Mouse (Mus musculus): ENCODE measurements around the gene Gm20867. TPM values are rescaled to one million over a fixed set of nuclear protein-coding genes. Genes with fewer than 3 reads are reported as not detected.

Gm20867 gene
- total RNA-seq (2023), result not detected

DNA sequence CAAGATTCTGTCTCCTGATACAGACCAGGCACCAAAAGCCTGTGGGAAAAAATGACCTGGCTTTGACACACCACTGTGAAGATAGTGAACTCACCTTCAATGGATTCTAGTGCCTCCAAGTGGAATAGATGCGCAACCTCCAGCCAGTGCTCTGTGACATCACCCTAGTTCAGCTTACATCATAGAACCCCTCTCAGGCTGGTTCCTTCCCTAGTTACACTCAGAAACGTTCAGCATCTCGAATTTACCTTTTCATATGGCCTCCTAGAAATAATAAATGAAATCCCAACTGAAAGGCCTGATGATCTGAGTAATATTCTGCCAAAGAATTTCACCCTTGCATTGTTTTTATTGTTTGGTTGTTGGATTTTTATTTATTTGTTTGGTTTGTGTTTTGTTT, at the start of gene Gm20867:
Gm20867 (minus strand) TSS at position 101 of the 400 bp plus-strand sequence.

Other genes with a start within 250 kb of the Gm20867 start
- not detected for gene Gm29564, start 249.8 kb upstream of the Gm20867 start, total RNA-seq (2023)